Mouse (Mus musculus) right cerebral cortex, postnatal 36 days (tissue): ENCODE measurements around the gene Rassf10.

Experiments used
- DNase-seq, 2 experiments: peaks; one replicate each; pipeline ENCODE4 v3.0.0; 2022; ENCODE audit warnings: low spot score in 2 of 2, mixed read lengths in 1 of 2

Rassf10 gene

GRCm38 (mm10) chr7:112957630-112958029, 3.9 kb downstream of the Rassf10 start:
- DNase-seq, result no peak

GRCm38 (mm10) chr7:112966382-112966781, 12.6 kb downstream of the Rassf10 start:
- no peak for DNase-seq

DNA sequence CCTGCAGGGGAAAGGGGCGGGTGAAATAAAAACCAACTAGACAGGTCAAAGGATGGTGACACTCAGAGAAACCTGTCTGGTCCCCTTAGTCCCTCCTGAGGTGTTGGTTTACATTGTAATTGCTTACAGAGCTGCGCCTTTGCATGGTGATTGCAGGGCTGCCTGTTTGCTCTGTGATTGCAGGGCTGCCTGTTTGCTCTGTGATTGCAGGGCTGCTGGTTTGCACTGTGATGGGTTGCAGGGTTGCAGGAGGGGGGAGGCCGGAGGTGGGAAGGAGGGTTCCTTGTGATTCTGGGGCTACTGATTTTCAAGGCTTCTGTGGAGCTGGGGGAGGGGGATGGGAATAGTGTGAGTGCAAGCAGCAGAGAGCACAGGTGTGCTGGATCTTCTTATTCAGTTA, 13.0 kb downstream of the Rassf10 start:
- DNase-seq, result no peak

DNA sequence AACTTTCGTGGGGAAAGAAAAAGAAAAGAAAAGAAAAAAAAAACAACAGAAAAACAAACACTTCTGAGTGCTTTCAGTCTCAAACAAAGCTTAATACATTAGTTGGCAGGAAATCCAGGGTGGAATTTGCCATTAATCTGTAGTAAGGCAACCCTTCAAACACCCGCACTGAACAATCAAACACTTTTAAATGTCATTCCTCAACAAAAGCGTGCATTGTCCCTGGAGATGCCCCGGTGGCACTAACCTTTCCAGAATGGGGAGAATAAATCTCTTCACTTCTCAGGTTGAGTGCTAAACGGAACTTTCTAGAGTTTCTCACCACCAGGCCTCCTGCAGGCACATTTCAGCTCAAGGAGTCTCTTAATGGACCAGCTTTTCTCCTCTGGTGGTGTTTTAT, 29.6 kb downstream of the Rassf10 start:
- no peak for DNase-seq

GRCm38 (mm10) chr7:112984704-112985577, 31.2 kb downstream of the Rassf10 start:
- DNase-seq, result no peak

- DNase-seq, result no peak
These were observed 31.8 kb downstream of the Rassf10 start for GRCm38 (mm10) chr7:112985578-112985949.

GRCm38 (mm10) chr7:112992928-112993327, 39.2 kb downstream of the Rassf10 start:
- no peak for DNase-seq

- no peak for DNase-seq
These were observed 49.9 kb downstream of the Rassf10 start for GRCm38 (mm10) chr7:113003565-113004255.

DNA sequence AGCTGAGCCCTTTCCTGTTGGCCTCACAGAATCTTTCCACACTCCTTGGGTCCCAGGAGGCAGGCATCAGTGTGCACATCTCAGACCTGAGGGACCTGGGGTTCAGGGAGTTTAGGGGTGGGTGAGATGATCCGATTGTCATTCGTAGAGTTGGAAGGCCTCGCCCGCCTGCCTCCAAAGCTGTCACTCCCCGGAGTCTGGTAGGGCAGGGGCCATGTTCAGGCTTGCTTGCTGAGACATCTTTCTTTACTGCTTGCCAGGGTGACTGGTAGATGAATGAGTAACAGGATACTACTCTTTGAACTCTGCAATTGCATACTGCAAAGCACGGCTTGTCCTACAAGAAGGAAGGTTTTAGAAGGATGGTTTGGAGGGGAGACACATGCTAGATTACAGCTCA, 52.0 kb downstream of the Rassf10 start:
- no peak for DNase-seq
